Mouse (Mus musculus): ENCODE data around the gene Dnaja2.

- no peak for TF ChIP-seq POLR2A (IDR thresholded peaks at IDR 0.05; ENCODE audit: insufficient read depth, low read depth, low read length)
- no peak for TF ChIP-seq CTCF (IDR thresholded peaks at IDR 0.05; ENCODE audit: insufficient read depth, low read depth, low read length)
Measured at GRCm38 (mm10) chr8:85512234-85512633, 42.9 kb downstream of the Dnaja2 start.
